Mouse (Mus musculus): ENCODE data around the gene Limk1.
A peak's percentile ranks its signal among the peaks of the same experiment; 100 is the strongest.

The Limk1 gene

GRCm38 (mm10) chr5:134688086-134688717, at the start of gene Limk1:
Gene Limk1 (minus strand): TSS chr5:134688598.
- DNase-seq: no peak

- DNase-seq: no peak
Measured at GRCm38 (mm10) chr5:134734920-134735319, 46.5 kb upstream of the Limk1 start.

- DNase-seq: no peak
Measured at GRCm38 (mm10) chr5:134734072-134734471, 45.7 kb upstream of the Limk1 start.

- DNase-seq: no peak
Measured at GRCm38 (mm10) chr5:134733241-134733640, 44.8 kb upstream of the Limk1 start.

- DNase-seq: no peak
Measured at GRCm38 (mm10) chr5:134729124-134729523, 40.7 kb upstream of the Limk1 start.

GRCm38 (mm10) chr5:134728535-134728934, 40.1 kb upstream of the Limk1 start:
- no peak for DNase-seq

GRCm38 (mm10) chr5:134727001-134727639, 38.7 kb upstream of the Limk1 start:
- DNase-seq: no peak

- no peak for DNase-seq
Measured at GRCm38 (mm10) chr5:134725299-134725698, 36.9 kb upstream of the Limk1 start.

GRCm38 (mm10) chr5:134720058-134720457, 31.7 kb upstream of the Limk1 start:
- no peak for DNase-seq

GRCm38 (mm10) chr5:134711076-134711475, 22.7 kb upstream of the Limk1 start:
- no peak for DNase-seq

- no peak for DNase-seq
Measured at GRCm38 (mm10) chr5:134709275-134709674, 20.9 kb upstream of the Limk1 start.

GRCm38 (mm10) chr5:134704157-134704556, 15.8 kb upstream of the Limk1 start:
- DNase-seq: peak; percentile 88 to 89

GRCm38 (mm10) chr5:134695539-134695938, 7.1 kb upstream of the Limk1 start:
- no peak for DNase-seq

- no peak for DNase-seq
Measured at GRCm38 (mm10) chr5:134695082-134695481, 6.7 kb upstream of the Limk1 start.

GRCm38 (mm10) chr5:134692704-134693103, 4.3 kb upstream of the Limk1 start:
- no peak for DNase-seq

- peak; percentile 100 for DNase-seq
Measured at GRCm38 (mm10) chr5:134688718-134689284, 403 bp upstream of the Limk1 start.

- DNase-seq: no peak
Measured at GRCm38 (mm10) chr5:134687187-134687586, 1.2 kb downstream of the Limk1 start.

- DNase-seq: no peak
Measured at GRCm38 (mm10) chr5:134686541-134686940, 1.9 kb downstream of the Limk1 start.

- DNase-seq: no peak
Measured at GRCm38 (mm10) chr5:134684398-134684797, 4.0 kb downstream of the Limk1 start.

GRCm38 (mm10) chr5:134683813-134684212, 4.6 kb downstream of the Limk1 start:
- DNase-seq: no peak

GRCm38 (mm10) chr5:134680238-134680637, 8.2 kb downstream of the Limk1 start:
- no peak for DNase-seq

GRCm38 (mm10) chr5:134678827-134679546, 9.4 kb downstream of the Limk1 start:
- DNase-seq: no peak

GRCm38 (mm10) chr5:134678031-134678430, 10.4 kb downstream of the Limk1 start:
- peak; percentile 34 to 48 for DNase-seq

GRCm38 (mm10) chr5:134677491-134677890, 10.9 kb downstream of the Limk1 start:
- DNase-seq: peak in 1 of 2 experiments; percentile 6

Measured in B cell, adult 2 months (primary cell).